Mouse (Mus musculus): Measurements from ENCODE around the gene Upp2. TPM values are rescaled to one million over a fixed set of nuclear protein-coding genes. Genes with fewer than 3 reads are reported as not detected.

Upp2 gene
- polyA plus RNA-seq, 1 experiment from 2014 or later = 9.6 TPM

GRCm38 (mm10) chr2:58783526-58783925 is 216.4 kb downstream of the Upp2 start:
- no peak overlapping the region for H3K4me2 ChIP-seq (ENCODE audit: low read length)
- no peak for TF ChIP-seq CTCF (IDR thresholded peaks at IDR 0.05; ENCODE audit: low read depth)
- no peak for ATAC-seq (replicated peaks; ENCODE audit: low FRiP score, low read depth)
- H3K4me3 ChIP-seq (replicated peaks; ENCODE audit: low read depth, low read length) = no peak overlapping the region
- H3K36me3 ChIP-seq (ENCODE audit: insufficient read depth, low read length) = no peaks in the 10 kb centered on the region
- H3K9ac ChIP-seq (ENCODE audit: low read depth, low read length) = no peak overlapping the region
- no peak overlapping the region for H3K27ac ChIP-seq
- DNase-seq (ENCODE audit: low spot score) = no peak
- H3K27me3 ChIP-seq (ENCODE audit: insufficient read depth, low read length) = no peaks in the 10 kb centered on the region
- 85% methylated on average over 1 of the region's 1 CpGs for WGBS
- H3K4me1 ChIP-seq (replicated peaks; ENCODE audit: insufficient read depth, low read length) = no peaks in the 10 kb centered on the region
- H3K9me3 ChIP-seq (replicated peaks; ENCODE audit: low read length) = no peaks in the 10 kb centered on the region

- H3K4me1 ChIP-seq (replicated peaks; ENCODE audit: insufficient read depth, low read length) = no peaks in the 10 kb centered on the region
- WGBS = 60% methylated on average over 3 of the region's 3 CpGs
- ATAC-seq (replicated peaks; ENCODE audit: low FRiP score, low read depth) = no peak
- no peak for TF ChIP-seq CTCF (IDR thresholded peaks at IDR 0.05; ENCODE audit: low read depth)
- H3K27me3 ChIP-seq (ENCODE audit: insufficient read depth, low read length) = no peaks in the 10 kb centered on the region
- H3K27ac ChIP-seq = no peak overlapping the region
- no peak for DNase-seq (ENCODE audit: low spot score)
- no peak overlapping the region for H3K9ac ChIP-seq (ENCODE audit: low read depth, low read length)
- H3K36me3 ChIP-seq (ENCODE audit: insufficient read depth, low read length) = no peaks in the 10 kb centered on the region
- H3K4me2 ChIP-seq (ENCODE audit: low read length) = no peak overlapping the region
- H3K9me3 ChIP-seq (replicated peaks; ENCODE audit: low read length) = no peaks in the 10 kb centered on the region
- H3K4me3 ChIP-seq (replicated peaks; ENCODE audit: low read depth, low read length) = no peak overlapping the region
Measured at GRCm38 (mm10) chr2:58786177-58786576, 219.1 kb downstream of the Upp2 start.

- no peaks in the 10 kb centered on the region for H3K36me3 ChIP-seq (ENCODE audit: insufficient read depth, low read length)
- no peaks in the 10 kb centered on the region for H3K9me3 ChIP-seq (replicated peaks; ENCODE audit: low read length)
- 77% methylated on average over 8 of the region's 8 CpGs for WGBS
- no peak overlapping the region for H3K4me2 ChIP-seq (ENCODE audit: low read length)
- ATAC-seq (replicated peaks; ENCODE audit: low FRiP score, low read depth) (no peak), DNase-seq (ENCODE audit: low spot score) (no peak)
- no peak overlapping the region for H3K4me3 ChIP-seq (replicated peaks; ENCODE audit: low read depth, low read length)
- H3K27me3 ChIP-seq (ENCODE audit: insufficient read depth, low read length) = no peaks in the 10 kb centered on the region
- H3K27ac ChIP-seq = no peak overlapping the region
- TF ChIP-seq CTCF (IDR thresholded peaks at IDR 0.05; ENCODE audit: low read depth) = no peak
- no peak overlapping the region for H3K9ac ChIP-seq (ENCODE audit: low read depth, low read length)
- H3K4me1 ChIP-seq (replicated peaks; ENCODE audit: insufficient read depth, low read length) = no peaks in the 10 kb centered on the region
Measured at GRCm38 (mm10) chr2:58786681-58787080, 219.6 kb downstream of the Upp2 start.

- WGBS = 59% methylated on average over 7 of the region's 7 CpGs
- TF ChIP-seq CTCF (IDR thresholded peaks at IDR 0.05; ENCODE audit: low read depth) = no peak
- no peak for DNase-seq (ENCODE audit: low spot score)
- H3K4me2 ChIP-seq (ENCODE audit: low read length) = no peak overlapping the region
- no peaks in the 10 kb centered on the region for H3K9me3 ChIP-seq (replicated peaks; ENCODE audit: low read length)
- no peaks in the 10 kb centered on the region for H3K4me1 ChIP-seq (replicated peaks; ENCODE audit: insufficient read depth, low read length)
- no peak overlapping the region for H3K4me3 ChIP-seq (replicated peaks; ENCODE audit: low read depth, low read length)
- H3K27me3 ChIP-seq (ENCODE audit: insufficient read depth, low read length) = no peaks in the 10 kb centered on the region
- no peak for ATAC-seq (replicated peaks; ENCODE audit: low FRiP score, low read depth)
- H3K36me3 ChIP-seq (ENCODE audit: insufficient read depth, low read length) = no peaks in the 10 kb centered on the region
- no peak overlapping the region for H3K9ac ChIP-seq (ENCODE audit: low read depth, low read length)
- no peak overlapping the region for H3K27ac ChIP-seq
Measured at GRCm38 (mm10) chr2:58787360-58787759, 220.3 kb downstream of the Upp2 start.

- 71% methylated on average over 7 of the region's 7 CpGs for WGBS
- DNase-seq (ENCODE audit: low spot score) (no peak), ATAC-seq (replicated peaks; ENCODE audit: low FRiP score, low read depth) (no peak)
- no peaks in the 10 kb centered on the region for H3K27me3 ChIP-seq (ENCODE audit: insufficient read depth, low read length)
- no peaks in the 10 kb centered on the region for H3K4me1 ChIP-seq (replicated peaks; ENCODE audit: insufficient read depth, low read length)
- no peak overlapping the region for H3K4me3 ChIP-seq (replicated peaks; ENCODE audit: low read depth, low read length)
- H3K9ac ChIP-seq (ENCODE audit: low read depth, low read length) = no peak overlapping the region
- H3K9me3 ChIP-seq (replicated peaks; ENCODE audit: low read length) = no peaks in the 10 kb centered on the region
- H3K36me3 ChIP-seq (ENCODE audit: insufficient read depth, low read length) = no peaks in the 10 kb centered on the region
- H3K4me2 ChIP-seq (ENCODE audit: low read length) = no peak overlapping the region
- TF ChIP-seq CTCF (IDR thresholded peaks at IDR 0.05; ENCODE audit: low read depth) = no peak
- no peak overlapping the region for H3K27ac ChIP-seq
Measured at GRCm38 (mm10) chr2:58789934-58790333, 222.8 kb downstream of the Upp2 start.

GRCm38 (mm10) chr2:58790361-58790760 is 223.3 kb downstream of the Upp2 start:
- H3K9ac ChIP-seq (ENCODE audit: low read depth, low read length) = no peak overlapping the region
- no peak for ATAC-seq (replicated peaks; ENCODE audit: low FRiP score, low read depth)
- no peak overlapping the region for H3K4me3 ChIP-seq (replicated peaks; ENCODE audit: low read depth, low read length)
- no peaks in the 10 kb centered on the region for H3K9me3 ChIP-seq (replicated peaks; ENCODE audit: low read length)
- TF ChIP-seq CTCF (IDR thresholded peaks at IDR 0.05; ENCODE audit: low read depth) = no peak
- DNase-seq (ENCODE audit: low spot score) = no peak
- no peaks in the 10 kb centered on the region for H3K27me3 ChIP-seq (ENCODE audit: insufficient read depth, low read length)
- no peaks in the 10 kb centered on the region for H3K36me3 ChIP-seq (ENCODE audit: insufficient read depth, low read length)
- H3K4me2 ChIP-seq (ENCODE audit: low read length) = no peak overlapping the region
- WGBS = 89% methylated on average over 4 of the region's 4 CpGs
- H3K4me1 ChIP-seq (replicated peaks; ENCODE audit: insufficient read depth, low read length) = no peaks in the 10 kb centered on the region
- no peak overlapping the region for H3K27ac ChIP-seq

- H3K4me2 ChIP-seq (ENCODE audit: low read length) = no peak overlapping the region
- H3K4me3 ChIP-seq (replicated peaks; ENCODE audit: low read depth, low read length) = no peak overlapping the region
- ATAC-seq (replicated peaks; ENCODE audit: low FRiP score, low read depth) (no peak), DNase-seq (ENCODE audit: low spot score) (no peak)
- H3K27me3 ChIP-seq (ENCODE audit: insufficient read depth, low read length) = no peaks in the 10 kb centered on the region
- H3K36me3 ChIP-seq (ENCODE audit: insufficient read depth, low read length) = no peaks in the 10 kb centered on the region
- no peak overlapping the region for H3K27ac ChIP-seq
- 83% methylated on average over 15 of the region's 15 CpGs for WGBS
- TF ChIP-seq CTCF (IDR thresholded peaks at IDR 0.05; ENCODE audit: low read depth) = no peak
- no peaks in the 10 kb centered on the region for H3K4me1 ChIP-seq (replicated peaks; ENCODE audit: insufficient read depth, low read length)
- H3K9me3 ChIP-seq (replicated peaks; ENCODE audit: low read length) = no peaks in the 10 kb centered on the region
- H3K9ac ChIP-seq (ENCODE audit: low read depth, low read length) = no peak overlapping the region
Measured at GRCm38 (mm10) chr2:58794489-58794888, 227.4 kb downstream of the Upp2 start.

Data from kidney, postnatal 0 days (tissue).